Mouse (Mus musculus) E14TG2a.4 (cell line): ENCODE results near the gene Akt2.
"Not testable (repeated sequence)": the region's sequence is repeated elsewhere in the genome, so short reads cannot be mapped to it uniquely, and the experiment has no call there.

ENCODE experiments used
- H3K27me3 ChIP-seq: 2 replicates; pipeline ENCODE4 v1.6.1; 2014; ENCODE audit warnings: low read length, control low read depth; ENCODE audit not compliant: insufficient read depth
- H3K36me3 ChIP-seq: 2 replicates; pipeline ENCODE4 v1.6.1; 2014; ENCODE audit warnings: low read length, control low read depth; ENCODE audit not compliant: insufficient read depth
- H3K4me1 ChIP-seq: replicated peaks from 2 replicates; pipeline ENCODE4 v1.6.1; 2014; ENCODE audit warnings: low read depth, low read length, control low read depth
- H3K4me3 ChIP-seq: replicated peaks from 2 replicates; pipeline ENCODE4 v1.5.1; 2014; ENCODE audit warnings: mild to moderate bottlenecking, low read length
- H3K9me3 ChIP-seq: 2 replicates; pipeline ENCODE4 v1.6.1; 2014; ENCODE audit warnings: low read length, control low read depth
- CTCF ChIP-seq: conservative IDR thresholded peaks from 2 replicates; pipeline ENCODE4 v1.5.1; 2014; ENCODE audit warnings: low read length
- NANOG ChIP-seq: IDR thresholded peaks from 2 replicates; pipeline ENCODE4 v1.6.1; 2014; ENCODE audit warnings: borderline replicate concordance, low read length, mixed read lengths
- POU5F1 ChIP-seq: IDR thresholded peaks from 2 replicates; pipeline ENCODE4 v1.6.1; 2014; ENCODE audit warnings: low read length, borderline replicate concordance

Akt2 gene

GRCm38 (mm10) chr7:27634691-27635090 is 43.3 kb downstream of the Akt2 start:
- H3K9me3 ChIP-seq, result no peaks in the 10 kb centered on the region
- H3K4me3 ChIP-seq, result no peak overlapping the region
- TF ChIP-seq CTCF, result no peak
- TF ChIP-seq NANOG, result no peak
- TF ChIP-seq POU5F1, result no peak
- H3K36me3 ChIP-seq, result peaks cover 79% of the 10 kb centered on the region
- peaks cover 45% of the 10 kb centered on the region for H3K4me1 ChIP-seq
- no peaks in the 10 kb centered on the region for H3K27me3 ChIP-seq

- H3K27me3 ChIP-seq, H3K4me3 ChIP-seq, H3K9me3 ChIP-seq: not testable (repeated sequence)
- peaks cover 49% of the 10 kb centered on the region for H3K4me1 ChIP-seq
- peaks cover 78% of the 10 kb centered on the region for H3K36me3 ChIP-seq
Observed at GRCm38 (mm10) chr7:27635094-27635493, 43.7 kb downstream of the Akt2 start.

- Histone ChIP-seq H3K36me3 (0 out of 2 replicates have a peak, but pooled peaks cover 4% of the 10 kb centered on the region), H3K4me3 (no peak overlapping the region), H3K9me3 (no peaks in the 10 kb centered on the region), H3K4me1 (peaks cover 36% of the 10 kb centered on the region), H3K27me3 (no peaks in the 10 kb centered on the region)
- TF ChIP-seq CTCF (peak; percentile 39), POU5F1 (no peak), NANOG (no peak)
Observed at GRCm38 (mm10) chr7:27644471-27644870, 53.1 kb downstream of the Akt2 start.

GRCm38 (mm10) chr7:27646516-27646915 is 55.2 kb downstream of the Akt2 start:
- peaks cover 40% of the 10 kb centered on the region for H3K4me1 ChIP-seq
- no peaks in the 10 kb centered on the region for H3K36me3 ChIP-seq
- H3K9me3 ChIP-seq, result no peaks in the 10 kb centered on the region
- H3K27me3 ChIP-seq, result no peaks in the 10 kb centered on the region
- H3K4me3 ChIP-seq, result no peak overlapping the region
- TF ChIP-seq CTCF (no peak), POU5F1 (no peak), NANOG (no peak)

- 0 out of 2 replicates have a peak, but pooled peaks cover under 1% of the 10 kb centered on the region for H3K27me3 ChIP-seq
- H3K36me3 ChIP-seq, result no peaks in the 10 kb centered on the region
- H3K9me3 ChIP-seq, result no peaks in the 10 kb centered on the region
- H3K4me1 ChIP-seq, result peaks cover 42% of the 10 kb centered on the region
- no peak for TF ChIP-seq NANOG
- TF ChIP-seq CTCF, result no peak
- TF ChIP-seq POU5F1, result no peak
- peak overlapping the region; percentile 32; the same call in 1 of the 2 replicates for H3K4me3 ChIP-seq
Observed at GRCm38 (mm10) chr7:27647281-27648002, 56.1 kb downstream of the Akt2 start.

- peaks cover 54% of the 10 kb centered on the region for H3K4me1 ChIP-seq
- TF ChIP-seq CTCF (no peak), POU5F1 (no peak), NANOG (no peak)
- H3K27me3 ChIP-seq, result peaks cover 17% of the 10 kb centered on the region
- peak overlapping the region; percentile 62 for H3K4me3 ChIP-seq
- no peaks in the 10 kb centered on the region for H3K9me3 ChIP-seq
- H3K36me3 ChIP-seq, result no peaks in the 10 kb centered on the region
Observed at GRCm38 (mm10) chr7:27649723-27650122, 58.4 kb downstream of the Akt2 start.

GRCm38 (mm10) chr7:27650949-27651348 is 59.6 kb downstream of the Akt2 start:
- TF ChIP-seq CTCF (peak; percentile 90), NANOG (no peak)
- Histone ChIP-seq H3K27me3 (peaks cover 29% of the 10 kb centered on the region), H3K9me3 (no peaks in the 10 kb centered on the region), H3K4me1 (peaks cover 61% of the 10 kb centered on the region), H3K36me3 (no peaks in the 10 kb centered on the region), H3K4me3 (peak overlapping the region; percentile 62; the same call in 1 of the 2 replicates)

- Histone ChIP-seq H3K4me3 (peak within 1 kb of the TSS; percentile 79), H3K27me3 (peaks cover 57% of the 10 kb centered on the region), H3K9me3 (no peaks in the 10 kb centered on the region), H3K4me1 (peaks cover 57% of the 10 kb centered on the region), H3K36me3 (no peaks in the 10 kb centered on the region)
- TF ChIP-seq POU5F1 (no peak), CTCF (no peak), NANOG (no peak)
Observed at GRCm38 (mm10) chr7:27653681-27654437, 62.5 kb downstream of the Akt2 start, which contains the start of gene Ttc9b. TSS of gene Ttc9b (plus strand) at chr7:27653915.

- Histone ChIP-seq H3K9me3 (no peaks in the 10 kb centered on the region), H3K36me3 (no peaks in the 10 kb centered on the region), H3K4me1 (peaks cover 62% of the 10 kb centered on the region), H3K4me3 (peak overlapping the region; percentile 79), H3K27me3 (peaks cover 65% of the 10 kb centered on the region)
- TF ChIP-seq NANOG (no peak), POU5F1 (no peak), CTCF (peak; percentile 92)
Observed at GRCm38 (mm10) chr7:27654607-27655276, 63.4 kb downstream of the Akt2 start.
